Mouse (Mus musculus): ENCODE results near the gene 1700009N14Rik.

DNA sequence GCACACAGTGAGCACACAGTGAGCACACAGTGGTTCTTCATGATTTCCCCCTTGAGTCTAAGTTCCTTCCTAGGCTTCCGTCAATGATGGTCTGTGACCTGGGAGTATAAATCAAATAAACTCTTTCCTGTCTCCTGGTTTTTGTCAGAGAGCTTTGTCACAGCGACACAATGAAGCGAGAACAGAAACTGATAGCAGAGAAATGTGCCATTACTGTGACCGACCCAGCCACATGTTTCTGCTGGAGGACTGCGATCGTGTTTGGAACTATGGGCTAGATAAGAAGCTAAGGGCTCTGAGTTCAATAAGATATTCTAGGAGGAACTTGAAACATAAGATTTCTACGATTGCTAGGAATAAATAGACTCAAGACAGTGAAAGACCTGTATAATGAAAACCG, 36.3 kb downstream of the 1700009N14Rik start:
- TF ChIP-seq GATA1 (IDR thresholded peaks at IDR 0.05; ENCODE audit: borderline replicate concordance, low read length) (no peak), FLI1 (IDR thresholded peaks at IDR 0.05; ENCODE audit: low read length) (no peak)
